22 mouse cellular contexts compared by ENCODE assay signal in genomic region chr14:47105174-47105557, GRCm38 (mm10).
DNase-seq lines count a peak whose midpoint lies in the region; ATAC-seq and TF ChIP-seq lines count a peak whose summit lies in the region.
"Had no signal": no experiment of that assay in that cellular context is flagged by ENCODE, and none has a peak within 500 bp of the region (broad histone marks: within the 10 kb centered on the region; RNA-seq: fewer than 3 reads in every experiment).

No protein-coding gene starts in this region.

- H3K27ac ChIP-seq in embryonic facial prominence, embryonic 12.5 days, result peak overlapping the region; percentile 81
- no peak overlapping the region for H3K27ac ChIP-seq in embryonic facial prominence, embryonic 10.5 days (replicated peaks)
- no peak overlapping the region for H3K27ac ChIP-seq in lung, embryonic 14.5 days (ENCODE audit: low read depth)
- H3K27ac ChIP-seq in limb, embryonic 13.5 days, result peak overlapping the region; percentile 78
- no peak overlapping the region for H3K27ac ChIP-seq in stomach, embryonic 15.5 days
- H3K27ac ChIP-seq: forebrain, embryonic 13.5 days; hindbrain, embryonic 13.5 days; kidney, postnatal 0 days; midbrain, embryonic 15.5 days; neural tube, embryonic 13.5 days had no signal

- H3K4me2 ChIP-seq in embryonic facial prominence, embryonic 12.5 days (replicated peaks), result no peak overlapping the region; the same call in 1 of the 2 replicates
- H3K4me2 ChIP-seq in lung, embryonic 14.5 days, result no peak overlapping the region
- peak overlapping the region; percentile 51 for H3K4me2 ChIP-seq in limb, embryonic 13.5 days (replicated peaks)
- H3K4me2 ChIP-seq in stomach, embryonic 15.5 days, result peak overlapping the region; percentile 39; the same call in 1 of the 2 replicates
- H3K4me2 ChIP-seq: forebrain, embryonic 13.5 days; hindbrain, embryonic 13.5 days; midbrain, embryonic 15.5 days; neural tube, embryonic 13.5 days had no signal

- H3K4me3 ChIP-seq in embryonic facial prominence, embryonic 12.5 days, result no peak overlapping the region
- no peak overlapping the region for H3K4me3 ChIP-seq in embryonic facial prominence, embryonic 10.5 days
- no peak overlapping the region for H3K4me3 ChIP-seq in lung, embryonic 14.5 days (ENCODE audit: low read depth, low read length)
- no peak overlapping the region for H3K4me3 ChIP-seq in limb, embryonic 13.5 days
- no peak overlapping the region for H3K4me3 ChIP-seq in stomach, embryonic 15.5 days (replicated peaks)
- H3K4me3 ChIP-seq: erythroblast, embryonic 14.5 days; forebrain, embryonic 13.5 days; hindbrain, embryonic 13.5 days; midbrain, embryonic 15.5 days; neural tube, embryonic 13.5 days had no signal

- H3K4me1 ChIP-seq in embryonic facial prominence, embryonic 12.5 days, result peaks cover 8% of the 10 kb centered on the region
- peaks cover 8% of the 10 kb centered on the region for H3K4me1 ChIP-seq in embryonic facial prominence, embryonic 10.5 days
- H3K4me1 ChIP-seq in lung, embryonic 14.5 days (ENCODE audit: insufficient read depth), result no peaks in the 10 kb centered on the region
- H3K4me1 ChIP-seq in limb, embryonic 13.5 days, result peaks cover 6% of the 10 kb centered on the region; the same call in 1 of the 2 replicates
- peaks cover 6% of the 10 kb centered on the region; the same call in 1 of the 2 replicates for H3K4me1 ChIP-seq in stomach, embryonic 15.5 days
- H3K4me1 ChIP-seq: midbrain, embryonic 15.5 days had no signal

- no peak overlapping the region for H3K9ac ChIP-seq in embryonic facial prominence, embryonic 12.5 days
- H3K9ac ChIP-seq in lung, embryonic 14.5 days, result no peak overlapping the region
- H3K9ac ChIP-seq in limb, embryonic 13.5 days, result 0 out of 2 replicates have a peak overlapping the region, but pooled peaks have one; percentile 39
- no peak overlapping the region for H3K9ac ChIP-seq in stomach, embryonic 15.5 days
- H3K9ac ChIP-seq: forebrain, embryonic 13.5 days; hindbrain, embryonic 13.5 days; midbrain, embryonic 15.5 days; neural tube, embryonic 13.5 days had no signal

- ATAC-seq in embryonic facial prominence, embryonic 12.5 days (ENCODE audit: insufficient number of reproducible peaks, insufficient read depth, low FRiP score, low TSS enrichment), result no peak
- no peak for ATAC-seq in lung, embryonic 14.5 days (ENCODE audit: insufficient read depth)
- ATAC-seq in limb, embryonic 13.5 days (ENCODE audit: low FRiP score, low read depth), result no peak
- ATAC-seq in stomach, embryonic 15.5 days (ENCODE audit: insufficient read depth, low FRiP score, low read depth), result peak; percentile 58
- ATAC-seq: forebrain, embryonic 13.5 days; midbrain, embryonic 15.5 days had no signal

- no peaks in the 10 kb centered on the region for H3K9me3 ChIP-seq in embryonic facial prominence, embryonic 12.5 days
- H3K9me3 ChIP-seq in embryonic facial prominence, embryonic 10.5 days, result no peaks in the 10 kb centered on the region
- H3K9me3 ChIP-seq in lung, embryonic 14.5 days (ENCODE audit: low read depth, low read length), result no peaks in the 10 kb centered on the region
- H3K9me3 ChIP-seq in limb, embryonic 13.5 days, result no peaks in the 10 kb centered on the region
- no peaks in the 10 kb centered on the region for H3K9me3 ChIP-seq in stomach, embryonic 15.5 days
- H3K9me3 ChIP-seq: forebrain, embryonic 13.5 days; hindbrain, embryonic 13.5 days; midbrain, embryonic 15.5 days; neural tube, embryonic 13.5 days had no signal

- no peak for DNase-seq in embryonic facial prominence, embryonic 10.5 days (ENCODE audit: low spot score)
- DNase-seq in lung, embryonic 14.5 days, result peak; percentile 9
- no peak for DNase-seq in lung, postnatal 14 days
- no peak for DNase-seq in cerebellum, postnatal 36 days
- no peak for DNase-seq in right cerebral cortex, adult 2 months (ENCODE audit: low spot score in 2 of 2)
- DNase-seq: cerebellum, adult 2 months; cerebellum, postnatal 25 days; kidney, adult 2 months; layer of hippocampus, adult 9-11 months; left cerebral cortex, postnatal 4 days; lung, adult 18-20 months; lung, postnatal 4 days; retina, postnatal 1 day had no signal

- no peaks in the 10 kb centered on the region for H3K36me3 ChIP-seq in embryonic facial prominence, embryonic 12.5 days
- no peaks in the 10 kb centered on the region for H3K36me3 ChIP-seq in embryonic facial prominence, embryonic 10.5 days (replicated peaks)
- no peaks in the 10 kb centered on the region for H3K36me3 ChIP-seq in lung, embryonic 14.5 days (ENCODE audit: insufficient read depth)
- H3K36me3 ChIP-seq in limb, embryonic 13.5 days, result peaks cover 22% of the 10 kb centered on the region
- no peaks in the 10 kb centered on the region for H3K36me3 ChIP-seq in stomach, embryonic 15.5 days
- H3K36me3 ChIP-seq: hindbrain, embryonic 13.5 days; midbrain, embryonic 15.5 days; neural tube, embryonic 13.5 days had no signal

- TF ChIP-seq CTCF in lung, embryonic 14.5 days (IDR thresholded peaks at IDR 0.05; ENCODE audit: low read depth), result no peak

- no peaks in the 10 kb centered on the region for H3K27me3 ChIP-seq in embryonic facial prominence, embryonic 12.5 days
- H3K27me3 ChIP-seq in embryonic facial prominence, embryonic 10.5 days (replicated peaks; ENCODE audit: low read depth, poor library complexity, severe bottlenecking), result no peaks in the 10 kb centered on the region
- no peaks in the 10 kb centered on the region for H3K27me3 ChIP-seq in lung, embryonic 14.5 days (ENCODE audit: insufficient read depth, low read length)
- H3K27me3 ChIP-seq in limb, embryonic 13.5 days, result no peaks in the 10 kb centered on the region
- no peaks in the 10 kb centered on the region for H3K27me3 ChIP-seq in stomach, embryonic 15.5 days (replicated peaks)
- H3K27me3 ChIP-seq: forebrain, embryonic 13.5 days; hindbrain, embryonic 13.5 days; midbrain, embryonic 15.5 days; neural tube, embryonic 13.5 days had no signal

- WGBS in embryonic facial prominence, embryonic 12.5 days, result 75% methylated on average over 3 of the region's 3 CpGs
- 85% methylated on average over 3 of the region's 3 CpGs for WGBS in embryonic facial prominence, embryonic 10.5 days
- WGBS in lung, embryonic 14.5 days, result 55% methylated on average over 3 of the region's 3 CpGs
- WGBS in limb, embryonic 13.5 days, result 73% methylated on average over 3 of the region's 3 CpGs
- 57% methylated on average over 3 of the region's 3 CpGs for WGBS in stomach, embryonic 15.5 days

Comparison
In these comparisons a context has a peak if more than half of its experiments do, and no peak if none do; other contexts are left out.
1. H3K27ac ChIP-seq: peak in embryonic facial prominence, embryonic 12.5 days (single experiment) and limb, embryonic 13.5 days (single experiment); none in embryonic facial prominence, embryonic 10.5 days (single experiment), lung, embryonic 14.5 days (single experiment) and stomach, embryonic 15.5 days (single experiment).
2. H3K4me2 ChIP-seq: peak in limb, embryonic 13.5 days (single experiment) and stomach, embryonic 15.5 days (single experiment); none in embryonic facial prominence, embryonic 12.5 days (single experiment) and lung, embryonic 14.5 days (single experiment).